Mouse (Mus musculus) testis, adult 2 months (tissue): ENCODE results near the gene Ceacam15. TPM values are rescaled to one million over a fixed set of nuclear protein-coding genes. Genes with fewer than 3 reads are reported as not detected.
"Not testable (repeated sequence)": the region's sequence is repeated elsewhere in the genome, so short reads cannot be mapped to it uniquely, and the experiment has no call there.

Source experiments
- H3K27ac ChIP-seq: fragments of 200-500 bp; 2 replicates; pipeline ENCODE4 v1.5.1; 2012; ENCODE audit warnings: low read depth, low read length; ENCODE audit not compliant: control insufficient read depth, insufficient read depth
- H3K27me3 ChIP-seq: fragments of 200-500 bp; 2 replicates; pipeline ENCODE4 v1.6.1; 2012; ENCODE audit warnings: mild to moderate bottlenecking, low read length, moderate library complexity; ENCODE audit not compliant: control insufficient read depth, insufficient read depth
- H3K36me3 ChIP-seq: fragments of 200-500 bp; 2 replicates; pipeline ENCODE4 v1.6.1; 2012; ENCODE audit warnings: mild to moderate bottlenecking, low read length; ENCODE audit not compliant: control insufficient read depth, insufficient read depth
- H3K4me1 ChIP-seq: fragments of 200-500 bp; 2 replicates; pipeline ENCODE4 v1.6.1; 2012; ENCODE audit warnings: low read length; ENCODE audit not compliant: control insufficient read depth, insufficient read depth
- H3K4me3 ChIP-seq: fragments of 200-500 bp; 2 replicates; pipeline ENCODE4 v1.5.1; 2012; ENCODE audit warnings: low read depth, mild to moderate bottlenecking, low read length, moderate library complexity, mixed read lengths; ENCODE audit not compliant: control insufficient read depth
- CTCF ChIP-seq: fragments of 200-500 bp; IDR thresholded peaks from 2 replicates; pipeline ENCODE4 v1.5.1; 2012; ENCODE audit warnings: low read depth, mild to moderate bottlenecking, inconsistent platforms, low read length, moderate library complexity; ENCODE audit not compliant: control insufficient read depth, insufficient read depth, insufficient replicate concordance
- POLR2A ChIP-seq: fragments of 200-500 bp; IDR thresholded peaks from 2 replicates; pipeline ENCODE4 v1.6.1; 2012; ENCODE audit warnings: low read depth, mild to moderate bottlenecking, inconsistent platforms, low read length, moderate library complexity; ENCODE audit not compliant: control insufficient read depth
- polyA plus RNA-seq: library from polyadenylated mRNA; depleted of rRNA; stranded (reverse); fragments of >200 nt; gene quantifications from 2 replicates; pipeline ENCODE4 v1.2.3, GENCODE M21; 2012

Gene Ceacam15
- polyA plus RNA-seq, 1 experiment: 0.10 TPM

GRCm38 (mm10) chr7:16644260-16644659 lies 31.2 kb downstream of the Ceacam15 start:
- H3K36me3 ChIP-seq: no peaks in the 10 kb centered on the region
- no peak overlapping the region for H3K4me3 ChIP-seq
- H3K27ac ChIP-seq: no peak overlapping the region
- H3K4me1 ChIP-seq: no peaks in the 10 kb centered on the region
- H3K27me3 ChIP-seq: no peaks in the 10 kb centered on the region
- TF ChIP-seq POLR2A (no peak), CTCF (no peak)

GRCm38 (mm10) chr7:16643106-16643505 lies 32.4 kb downstream of the Ceacam15 start:
- H3K27me3 ChIP-seq, H3K4me3 ChIP-seq, H3K4me1 ChIP-seq, H3K36me3 ChIP-seq, H3K27ac ChIP-seq: not testable (repeated sequence)

GRCm38 (mm10) chr7:16639028-16639427 lies 36.5 kb downstream of the Ceacam15 start:
- Histone ChIP-seq H3K27me3 (no peaks in the 10 kb centered on the region), H3K4me1 (peaks cover 3% of the 10 kb centered on the region), H3K4me3 (no peak overlapping the region), H3K27ac (no peak overlapping the region), H3K36me3 (no peaks in the 10 kb centered on the region)
- TF ChIP-seq CTCF: no peak
- no peak for TF ChIP-seq POLR2A

- H3K27ac ChIP-seq: no peak overlapping the region
- TF ChIP-seq POLR2A: no peak
- no peaks in the 10 kb centered on the region for H3K36me3 ChIP-seq
- H3K27me3 ChIP-seq: no peaks in the 10 kb centered on the region
- H3K4me3 ChIP-seq: no peak overlapping the region
- peaks cover 6% of the 10 kb centered on the region for H3K4me1 ChIP-seq
Measured at GRCm38 (mm10) chr7:16635116-16635515, 40.4 kb downstream of the Ceacam15 start.

GRCm38 (mm10) chr7:16633913-16634312 lies 41.6 kb downstream of the Ceacam15 start:
- H3K27me3 ChIP-seq, H3K27ac ChIP-seq, H3K4me1 ChIP-seq, H3K36me3 ChIP-seq: not testable (repeated sequence)
- peak overlapping the region; percentile 76; the same call in 1 of the 2 replicates for H3K4me3 ChIP-seq

GRCm38 (mm10) chr7:16631932-16632331 lies 43.6 kb downstream of the Ceacam15 start:
- TF ChIP-seq POLR2A (no peak), CTCF (peak; percentile 22; the same call in 1 of the 2 replicates)
- Histone ChIP-seq H3K27me3 (no peaks in the 10 kb centered on the region), H3K27ac (no peak overlapping the region), H3K4me1 (peaks cover 6% of the 10 kb centered on the region), H3K4me3 (no peak overlapping the region), H3K36me3 (no peaks in the 10 kb centered on the region)

- H3K27ac ChIP-seq: no peak overlapping the region
- TF ChIP-seq CTCF: no peak
- no peaks in the 10 kb centered on the region for H3K27me3 ChIP-seq
- H3K4me1 ChIP-seq: peaks cover 6% of the 10 kb centered on the region
- no peak overlapping the region for H3K4me3 ChIP-seq
- no peaks in the 10 kb centered on the region for H3K36me3 ChIP-seq
Measured at GRCm38 (mm10) chr7:16631025-16631424, 44.5 kb downstream of the Ceacam15 start.

GRCm38 (mm10) chr7:16629598-16630296 lies 45.8 kb downstream of the Ceacam15 start:
- TF ChIP-seq CTCF (peak; percentile 49; the same call in 1 of the 2 replicates), POLR2A (no peak)
- Histone ChIP-seq H3K27ac (no peak overlapping the region), H3K27me3 (no peaks in the 10 kb centered on the region), H3K4me3 (no peak overlapping the region), H3K4me1 (peaks cover 6% of the 10 kb centered on the region), H3K36me3 (no peaks in the 10 kb centered on the region)
